Mouse (Mus musculus) lung, postnatal 14 days (tissue): ENCODE measurements around the gene Sf3b4.

ENCODE experiments used
- DNase-seq: peaks from one replicate; pipeline ENCODE4 v3.0.0; 2021

Sf3b4 gene

GRCm38 (mm10) chr3:96172197-96173178 lies at the start of gene Sf3b4:
Sf3b4 (plus strand) TSS chr3:96172332.
- peak; percentile 87 for DNase-seq

GRCm38 (mm10) chr3:96124235-96124634 lies 47.9 kb upstream of the Sf3b4 start:
- no peak for DNase-seq

GRCm38 (mm10) chr3:96128128-96128527 lies 44.0 kb upstream of the Sf3b4 start:
- DNase-seq = no peak

DNA sequence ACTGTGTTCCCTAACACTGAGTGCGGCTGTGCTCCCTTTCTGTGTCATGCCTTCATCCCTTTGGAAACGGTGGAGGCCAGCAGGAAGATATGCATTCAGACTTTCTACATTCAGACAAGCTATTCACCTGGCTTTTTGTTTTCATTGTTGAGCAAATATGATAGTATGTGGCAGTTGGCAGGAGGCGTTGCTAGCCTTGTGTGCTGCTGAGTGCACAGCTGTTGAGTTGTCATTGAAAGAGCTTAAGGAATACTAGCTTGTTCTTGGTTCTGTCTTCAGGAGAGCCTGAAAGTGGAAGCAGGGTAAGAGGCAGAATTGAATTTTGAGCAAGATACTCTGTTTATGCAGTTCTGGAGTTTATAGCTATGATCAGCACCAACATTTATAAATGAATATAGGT lies 39.7 kb upstream of the Sf3b4 start:
- DNase-seq = no peak

DNA sequence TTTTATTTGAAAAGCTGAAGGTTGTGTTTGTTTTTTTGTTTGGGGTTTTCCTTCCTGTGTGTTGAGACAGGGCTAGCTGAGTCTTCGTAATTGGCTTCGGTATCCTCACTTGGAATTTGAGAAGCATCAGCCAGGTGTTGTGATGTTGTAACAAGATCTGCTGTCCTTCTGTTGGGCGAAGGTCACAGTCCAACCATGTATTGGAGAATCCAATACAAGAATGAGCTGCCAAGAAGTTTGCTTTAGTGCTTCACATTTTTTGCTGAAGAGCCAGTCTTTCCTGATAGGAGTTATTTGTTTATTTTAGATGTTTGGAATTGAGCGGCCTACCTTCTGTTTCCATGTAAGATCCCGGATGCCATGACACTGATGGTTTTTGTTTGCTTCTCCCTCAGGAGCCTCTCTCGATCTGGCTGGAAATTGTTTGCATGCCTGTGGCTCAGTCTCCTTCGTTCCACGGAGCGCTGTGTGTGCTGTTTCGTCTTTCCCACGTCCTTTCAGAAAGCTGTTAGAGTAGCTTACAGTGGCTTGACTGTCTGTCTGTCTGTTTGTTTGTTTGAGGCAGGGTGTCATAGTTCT lies 38.7 kb upstream of the Sf3b4 start:
- DNase-seq = peak; percentile 11

GRCm38 (mm10) chr3:96135011-96135410 lies 37.1 kb upstream of the Sf3b4 start:
- peak; percentile 41 for DNase-seq

DNA sequence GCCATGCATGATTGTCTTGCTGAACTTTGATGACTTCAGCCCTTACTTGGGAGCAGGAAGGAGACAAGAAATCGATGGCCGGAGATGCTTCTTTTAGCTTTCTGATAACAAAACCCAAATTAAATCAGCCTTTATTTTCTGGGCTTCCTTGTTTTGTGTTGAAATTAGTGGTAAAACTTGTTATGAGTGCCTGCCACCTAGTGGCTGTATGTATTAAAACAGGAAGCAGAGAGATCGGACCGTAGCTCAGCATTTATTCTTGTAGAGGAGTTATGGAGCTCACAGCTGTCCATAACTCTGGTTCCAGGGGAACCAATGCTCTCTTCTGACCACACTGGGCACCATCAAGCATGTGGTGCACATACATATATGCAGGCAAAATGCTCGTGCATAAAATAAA lies 24.2 kb upstream of the Sf3b4 start:
- DNase-seq = peak; percentile 68

- no peak for DNase-seq
Measured at GRCm38 (mm10) chr3:96151836-96152235, 20.3 kb upstream of the Sf3b4 start.

GRCm38 (mm10) chr3:96152611-96153010 lies 19.5 kb upstream of the Sf3b4 start:
- no peak for DNase-seq

- DNase-seq = no peak
Measured at GRCm38 (mm10) chr3:96155501-96155900, 16.6 kb upstream of the Sf3b4 start.

DNA sequence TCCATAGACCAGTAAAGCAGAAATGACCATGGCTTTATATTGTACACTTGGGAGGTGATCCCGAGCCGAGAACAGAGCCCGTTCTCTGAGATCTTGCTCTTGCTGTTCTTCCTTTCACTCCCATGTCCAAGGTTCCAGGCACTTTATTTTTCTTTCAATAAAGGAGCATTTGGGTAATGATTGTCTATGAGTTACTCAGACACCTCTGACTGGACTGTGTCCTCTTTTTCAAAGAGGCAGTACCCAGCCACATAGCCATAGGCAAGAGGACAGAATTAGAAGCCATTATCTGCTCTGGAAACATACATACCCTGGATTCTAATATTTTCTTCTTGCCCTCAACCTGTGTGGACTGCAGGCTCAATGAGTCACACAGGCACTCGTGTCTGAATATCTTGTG lies 12.3 kb upstream of the Sf3b4 start:
- DNase-seq = no peak

DNA sequence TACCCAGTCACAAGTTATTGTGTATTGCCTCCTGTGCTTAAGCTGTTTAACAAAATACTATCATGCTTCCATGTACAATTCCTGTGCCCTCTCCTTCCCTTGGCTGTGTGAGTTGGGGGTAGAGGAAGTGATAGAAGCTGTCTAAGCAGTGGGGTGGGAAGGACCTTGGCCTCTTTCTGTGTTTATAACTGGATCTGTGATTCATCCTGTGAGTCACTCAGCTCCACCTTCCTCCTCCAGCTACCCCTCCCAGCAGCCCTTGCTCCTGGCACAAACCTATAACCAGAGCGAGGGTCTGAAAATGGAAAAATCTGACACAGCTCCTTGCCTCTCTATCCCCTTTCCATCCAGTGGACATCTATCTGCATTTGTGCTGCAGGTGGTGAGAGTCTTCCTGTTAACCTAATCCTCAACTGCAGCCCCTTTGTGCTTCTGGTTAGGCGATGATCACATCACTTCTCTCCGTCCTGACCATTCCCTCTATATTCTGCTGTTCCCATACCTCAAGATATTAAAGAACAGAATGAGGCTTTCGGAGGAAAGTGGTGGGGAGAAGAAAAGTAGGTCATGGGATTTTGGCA lies 11.8 kb upstream of the Sf3b4 start:
- DNase-seq = peak; percentile 44

GRCm38 (mm10) chr3:96160803-96161516 lies 11.2 kb upstream of the Sf3b4 start:
- peak; percentile 61 for DNase-seq

DNA sequence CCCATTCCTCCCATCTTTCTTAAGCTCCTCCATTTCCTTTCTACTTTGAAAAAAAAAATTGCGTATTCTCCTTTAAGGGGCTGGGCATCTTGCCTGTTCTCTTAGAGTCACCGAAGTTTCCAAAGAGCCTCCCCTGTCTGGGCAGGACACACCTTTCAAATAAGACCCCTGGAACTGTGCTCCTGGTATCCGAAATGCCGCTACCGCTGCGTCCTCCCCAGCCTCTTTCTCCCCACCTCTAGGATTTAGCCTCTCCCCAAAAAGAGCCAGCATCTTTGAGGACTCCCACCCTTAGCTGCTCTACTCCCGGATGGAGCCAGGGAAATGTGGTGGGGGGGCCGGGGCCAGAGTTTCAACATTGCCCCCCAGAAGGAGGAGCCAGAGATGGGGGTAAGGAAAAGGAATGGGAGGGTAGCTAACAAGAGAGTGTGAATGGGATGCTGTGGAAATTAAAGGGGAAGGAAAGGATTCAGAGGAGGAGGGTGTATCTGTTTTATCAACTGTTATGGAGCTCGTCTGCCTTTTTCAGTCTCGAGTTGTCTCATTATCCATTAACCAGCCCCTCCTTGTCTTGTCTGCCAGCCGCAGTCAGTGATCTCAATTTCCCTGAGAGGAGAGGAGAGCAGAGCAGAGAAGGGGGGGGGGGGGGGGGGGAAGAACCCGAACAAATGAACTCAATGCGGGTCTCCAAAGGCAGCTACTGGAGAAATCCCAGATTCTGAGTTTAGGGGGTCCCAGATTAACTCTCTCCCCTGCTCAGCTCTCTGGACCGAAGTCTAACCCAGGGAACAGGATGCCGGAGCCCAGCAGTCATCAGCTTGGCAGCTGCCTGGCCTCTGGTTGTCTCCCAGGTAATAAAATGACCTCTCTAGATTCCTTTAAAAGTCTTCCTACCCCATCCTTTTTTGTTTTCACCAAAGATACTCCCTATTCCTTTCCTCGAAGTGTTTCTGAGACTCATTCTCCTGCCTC lies 10.0 kb upstream of the Sf3b4 start, which contains the start of gene Mtmr11:
Mtmr11 (plus strand) TSS at position 136 of the 972 bp plus-strand sequence.
- peak; percentile 29 for DNase-seq

DNA sequence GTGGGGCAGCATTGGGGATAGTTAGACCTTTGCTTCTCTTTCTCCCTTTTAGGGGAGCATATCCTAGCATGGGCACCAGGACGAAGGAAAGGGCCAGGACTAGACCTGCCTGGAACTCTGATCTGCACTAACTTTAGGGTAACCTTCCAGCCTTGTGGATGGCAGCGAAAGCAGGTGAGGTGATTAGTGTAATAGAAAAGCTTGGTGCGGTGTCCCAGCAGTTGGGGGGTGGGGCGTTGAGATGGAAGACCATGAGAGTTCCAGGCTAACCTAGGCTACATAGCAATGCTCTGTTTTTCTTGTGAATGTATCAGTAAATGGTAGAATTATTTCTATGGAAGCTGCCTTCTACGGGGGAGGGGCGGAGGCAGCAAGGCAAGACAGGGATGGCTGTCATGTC lies 9.1 kb upstream of the Sf3b4 start:
- DNase-seq = no peak

- no peak for DNase-seq
Measured at GRCm38 (mm10) chr3:96168466-96169158, 3.5 kb upstream of the Sf3b4 start.

DNA sequence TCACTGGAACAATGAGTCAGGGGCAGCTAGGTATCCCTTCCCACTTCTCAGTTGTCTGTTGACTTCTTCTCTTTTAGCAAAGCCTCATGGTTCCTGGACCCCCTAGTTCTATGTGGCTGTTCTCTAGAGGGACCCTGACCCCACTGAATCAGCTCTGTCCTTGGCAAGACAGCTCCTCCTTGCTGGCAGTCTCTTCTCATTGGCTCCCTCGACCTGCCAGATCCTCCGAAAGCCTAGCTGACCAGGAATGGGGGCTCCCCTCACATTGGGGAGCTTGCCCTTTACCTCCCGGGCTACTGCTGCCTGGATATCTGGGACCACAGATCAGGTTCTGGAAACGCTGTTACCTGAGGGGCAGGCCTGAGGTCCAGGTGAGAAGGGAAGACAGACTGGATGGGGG lies 1.9 kb upstream of the Sf3b4 start:
- no peak for DNase-seq

- DNase-seq = no peak
Measured at GRCm38 (mm10) chr3:96170976-96171545, 1.1 kb upstream of the Sf3b4 start.

DNA sequence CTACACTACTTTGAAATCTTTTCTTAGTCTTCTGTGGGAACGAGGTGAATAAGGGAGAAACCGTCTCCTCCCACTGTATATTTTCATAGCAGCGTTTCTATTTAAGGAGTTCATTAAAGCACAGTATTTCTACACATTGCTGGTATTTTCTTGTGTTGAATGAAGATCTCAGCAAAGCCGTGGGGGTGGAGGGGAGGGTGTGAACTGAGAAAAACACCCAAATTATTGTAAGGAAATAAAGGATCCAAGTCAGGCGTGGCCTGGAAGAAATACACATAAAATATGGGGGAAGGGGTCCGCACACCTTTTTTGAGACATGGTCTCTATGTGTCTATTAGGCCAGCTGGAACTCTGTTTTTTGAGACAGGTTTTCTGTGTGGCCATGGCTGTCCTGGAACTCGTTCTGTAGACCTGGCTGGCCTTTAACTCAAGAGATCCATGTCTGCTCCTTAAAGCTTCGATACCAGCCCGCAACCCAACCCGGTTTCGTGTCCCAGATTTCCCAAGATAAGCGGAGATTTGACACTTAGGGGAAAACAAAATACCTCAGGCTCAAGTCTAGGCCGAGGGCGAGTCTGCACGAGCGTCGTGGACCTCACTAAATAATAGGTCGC lies 442 bp upstream of the Sf3b4 start:
- no peak for DNase-seq

GRCm38 (mm10) chr3:96173185-96173584 lies 1.1 kb downstream of the Sf3b4 start:
- DNase-seq = no peak
